Comparison of ENCODE assay signal across 25 mouse cellular contexts in genomic region chr7:78994134-78994533, GRCm38 (mm10). TPM values are rescaled to one million over a fixed set of nuclear protein-coding genes. Genes with fewer than 3 reads are reported as not detected.
DNase-seq lines count a peak whose midpoint lies in the region; ATAC-seq and TF ChIP-seq lines count a peak whose summit lies in the region.
"Had no signal": no experiment of that assay in that cellular context is flagged by ENCODE, and none has a peak within 500 bp of the region (broad histone marks: within the 10 kb centered on the region; RNA-seq: fewer than 3 reads in every experiment).

No protein-coding gene starts in this region.

- intact Hi-C loops in left cerebral cortex, postnatal 14 days (cut with DNase I): no loop called here

- no peaks in the 10 kb centered on the region for H3K79me2 ChIP-seq in CH12.LX (replicated peaks; ENCODE audit: control insufficient read depth, extremely low read depth, insufficient read depth, poor library complexity, severe bottlenecking)

- ATAC-seq in hindbrain, embryonic 14.5 days (ENCODE audit: low FRiP score): no peak
- ATAC-seq: activated CD4-positive, CD25-positive, alpha-beta regulatory T cell, adult 4 months; forebrain, embryonic 14.5 days; forebrain, embryonic 16.5 days; Patski had no signal

- in situ Hi-C loops in CH12.LX (cut with MboI; ENCODE audit: low pct_ligation_motif_present, low pct_unique_long_range_greater_than_20kb, low sequenced_read_pairs): no loop called here
- in situ Hi-C loops in ES-E14 (cut with MboI; ENCODE audit: low sequenced_read_pairs in 2 of 2, unreplicated experiment in 2 of 2): no loop called here

- dilution Hi-C loops in CH12.LX (cut with MboI; ENCODE audit: extremely low pct_ligation_motif_present, extremely low pct_unique_long_range_greater_than_20kb, low sequenced_read_pairs): no loop called here

- H3K4me3 ChIP-seq in CH12.LX (replicated peaks in 1 of 3; ENCODE audit: low read depth in 2 of 3, low read length in 2 of 3, poor library complexity in 1 of 3) (no peak overlapping the region), ES-E14 (ENCODE audit: insufficient read depth in 1 of 2, low read depth in 1 of 2, low read length in 2 of 2, poor library complexity in 1 of 2, severe bottlenecking in 1 of 2) (no peak overlapping the region)
- no peak overlapping the region for H3K4me3 ChIP-seq in hindbrain, embryonic 14.5 days (replicated peaks; ENCODE audit: low read length)
- H3K4me3 ChIP-seq: embryonic facial prominence, embryonic 13.5 days; embryonic facial prominence, embryonic 15.5 days; erythroblast, embryonic 14.5 days; forebrain, embryonic 10.5 days; forebrain, embryonic 12.5 days had no signal

- H3K9me3 ChIP-seq in CH12.LX (replicated peaks; ENCODE audit: low read length): no peaks in the 10 kb centered on the region
- no peaks in the 10 kb centered on the region for H3K9me3 ChIP-seq in ES-E14 (ENCODE audit: control insufficient read depth, insufficient read depth, low read depth, low read length)
- H3K9me3 ChIP-seq in hindbrain, embryonic 14.5 days (ENCODE audit: control insufficient read depth, low read length): no peaks in the 10 kb centered on the region
- H3K9me3 ChIP-seq: embryonic facial prominence, embryonic 13.5 days; embryonic facial prominence, embryonic 15.5 days; forebrain, embryonic 10.5 days; forebrain, embryonic 12.5 days had no signal

- TF ChIP-seq RAD21 in CH12.LX (IDR thresholded peaks at IDR 0.05; ENCODE audit: low read depth, low read length): no peak

- peaks cover 0 to 2% of the 10 kb centered on the region in 2 experiments; a peak in 1 of 4 replicates for H3K4me1 ChIP-seq in CH12.LX (ENCODE audit: control insufficient read depth in 1 of 2, insufficient read depth in 2 of 2)
- peaks cover 0 to 10% of the 10 kb centered on the region in 2 experiments; a peak in 2 of 4 replicates for H3K4me1 ChIP-seq in ES-E14 (ENCODE audit: control insufficient read depth in 2 of 2, insufficient read depth in 2 of 2, low read length in 2 of 2, poor library complexity in 1 of 2)
- peaks cover 4% of the 10 kb centered on the region for H3K4me1 ChIP-seq in hindbrain, embryonic 14.5 days (replicated peaks; ENCODE audit: control insufficient read depth, insufficient read depth, low read length)

- H3K27ac ChIP-seq in CH12.LX (ENCODE audit: insufficient read depth, low read depth) (no peak overlapping the region), ES-E14 (ENCODE audit: insufficient read depth, low read depth, low read length, poor library complexity, severe bottlenecking) (no peak overlapping the region)
- no peak overlapping the region for H3K27ac ChIP-seq in hindbrain, embryonic 14.5 days
- H3K27ac ChIP-seq: embryonic facial prominence, embryonic 13.5 days; embryonic facial prominence, embryonic 15.5 days; forebrain, embryonic 10.5 days; forebrain, embryonic 12.5 days had no signal

- peaks cover 79% of the 10 kb centered on the region for H3K27me3 ChIP-seq in CH12.LX (replicated peaks)
- 0 out of 2 replicates have a peak, but pooled peaks cover 5% of the 10 kb centered on the region for H3K27me3 ChIP-seq in hindbrain, embryonic 14.5 days (ENCODE audit: control insufficient read depth, insufficient read depth, low read length)
- H3K27me3 ChIP-seq: embryonic facial prominence, embryonic 13.5 days; embryonic facial prominence, embryonic 15.5 days had no signal

- no peak overlapping the region for H3K4me2 ChIP-seq in CH12.LX (ENCODE audit: insufficient read depth, low read depth, poor library complexity, severe bottlenecking)
- H3K4me2 ChIP-seq in hindbrain, embryonic 14.5 days (replicated peaks): no peak overlapping the region
- H3K4me2 ChIP-seq: embryonic facial prominence, embryonic 13.5 days; embryonic facial prominence, embryonic 15.5 days; forebrain, embryonic 12.5 days had no signal

- no peaks in the 10 kb centered on the region for H3K36me3 ChIP-seq in CH12.LX (replicated peaks in 1 of 2; ENCODE audit: control insufficient read depth in 1 of 2, insufficient read depth in 1 of 2, low read length in 1 of 2)
- no peaks in the 10 kb centered on the region for H3K36me3 ChIP-seq in ES-E14 (ENCODE audit: control insufficient read depth, insufficient read depth, low read length, poor library complexity, severe bottlenecking)
- no peaks in the 10 kb centered on the region for H3K36me3 ChIP-seq in hindbrain, embryonic 14.5 days (replicated peaks; ENCODE audit: control insufficient read depth, insufficient read depth)
- H3K36me3 ChIP-seq: embryonic facial prominence, embryonic 13.5 days; embryonic facial prominence, embryonic 15.5 days; forebrain, embryonic 10.5 days; forebrain, embryonic 12.5 days had no signal

- H3K9ac ChIP-seq in CH12.LX (ENCODE audit: insufficient read depth, low read depth) (no peak overlapping the region), ES-E14 (ENCODE audit: insufficient read depth, low read depth, low read length, poor library complexity, severe bottlenecking) (no peak overlapping the region)
- no peak overlapping the region for H3K9ac ChIP-seq in hindbrain, embryonic 14.5 days
- H3K9ac ChIP-seq: embryonic facial prominence, embryonic 13.5 days; embryonic facial prominence, embryonic 15.5 days; forebrain, embryonic 12.5 days had no signal

- no peak for TF ChIP-seq POLR2A in CH12.LX (IDR thresholded peaks at IDR 0.05; ENCODE audit: low read depth, low read length)

- no peak for TF ChIP-seq CTCF in CH12.LX (conservative IDR thresholded peaks at IDR 0.05 in 1 of 2, IDR thresholded peaks at IDR 0.05 in 1 of 2; ENCODE audit: low read depth in 2 of 2, low read length in 2 of 2)

- DNase-seq in CH12.LX (ENCODE audit: extremely low read depth): no peak
- DNase-seq in ES-E14 (ENCODE audit: low read depth, low spot score): no peak
- peak; percentile 4 for DNase-seq in brain, adult 2 months (ENCODE audit: low read depth, low spot score)
- DNase-seq in hindbrain, embryonic 14.5 days (ENCODE audit: low spot score): no peak
- DNase-seq in neural tube, embryonic 10.5 days (ENCODE audit: extremely low spot score, low spot score): no peak
- no peak for DNase-seq in left cerebral cortex, postnatal 14 days (ENCODE audit: low spot score in 2 of 2)
- DNase-seq: adrenal gland, postnatal 10 days; adrenal gland, postnatal 25 days; cerebellum, adult 11 months; cerebellum, adult 18-20 months; cerebellum, adult 8-10 months; cerebellum, adult 9-11 months; cerebellum, postnatal 14 days; cerebellum, postnatal 36 days; embryo, embryonic 11 days had no signal

- no peak for TF ChIP-seq EP300 in CH12.LX (IDR thresholded peaks at IDR 0.05; ENCODE audit: low read length)

- 84% methylated on average over 8 of the region's 8 CpGs for WGBS in hindbrain, embryonic 14.5 days

TF ChIP-seq in CH12.LX, 34 proteins besides CTCF, POLR2A, EP300 and RAD21:
- TF ChIP-seq MAFK (IDR thresholded peaks at IDR 0.05; ENCODE audit: insufficient replicate concordance, low read length) (peak; percentile 74), HCFC1 (IDR thresholded peaks at IDR 0.05; ENCODE audit: low read depth, low read length) (no peak)
TF ChIP-seq in CH12.LX: peak in this region for 1.

TF ChIP-seq in ES-E14, 5 proteins besides CTCF, POLR2A, EP300 and RAD21:
- no peak for TF ChIP-seq CHD2 (IDR thresholded peaks at IDR 0.05; ENCODE audit: low read depth, low read length)
- peak; percentile 71 for TF ChIP-seq MAFK (IDR thresholded peaks at IDR 0.05; ENCODE audit: insufficient read depth, low read depth, low read length)
TF ChIP-seq in ES-E14: peak in this region for 1.

RNA-seq across cellular contexts. Expression of gene Acan, which starts 59.1 kb away (rescaled TPM):
- not detected in 2 replicates for total RNA-seq in CH12.LX (2012; rRNA removed)
- total RNA-seq in CH12.LX (2014; rRNA removed): not detected in 2 replicates
- not detected in 2 replicates for polyA plus RNA-seq in CH12.LX (2012; ENCODE audit: insufficient read length, low read depth)
- 4.9 and 5.2 TPM in 2 replicates for total RNA-seq in ES-E14 (2012; rRNA removed)
- 0.09 and 0.23 TPM in 2 replicates for polyA plus RNA-seq in hindbrain, embryonic 14.5 days (2014; fragmentation: Nextera tagmentation; extraction: Ambion mirVana)
- total RNA-seq in left cerebral cortex, postnatal 14 days (2021): 1 to 10 TPM; 2.8 to 3.4 TPM
- total RNA-seq: common myeloid progenitor, adult 5-6 weeks had no signal
- polyA plus RNA-seq: activated CD4-positive, CD25-positive, alpha-beta regulatory T cell, adult 4 months; erythroblast, embryonic 14.5 days; Patski had no signal
